Mouse (Mus musculus): ENCODE results near the gene Ikzf4. TPM values are rescaled to one million over a fixed set of nuclear protein-coding genes. Genes with fewer than 3 reads are reported as not detected.
"Not testable (repeated sequence)": the region's sequence is repeated elsewhere in the genome, so short reads cannot be mapped to it uniquely, and the experiment has no call there.

The Ikzf4 gene
- polyA plus RNA-seq, 1 experiment: 9.2 TPM

- no peak overlapping the region for H3K4me3 ChIP-seq (ENCODE audit: insufficient read depth, low read length)
- H3K27ac ChIP-seq (ENCODE audit: insufficient read depth, low read length): no peak overlapping the region
- H3K4me1 ChIP-seq (ENCODE audit: control insufficient read depth, insufficient read depth, low read length): peaks cover 5% of the 10 kb centered on the region
- TF ChIP-seq POLR2A (IDR thresholded peaks at IDR 0.05; ENCODE audit: extremely low read depth, insufficient read depth, low read length) (no peak), CTCF (IDR thresholded peaks at IDR 0.05; ENCODE audit: extremely low read depth, insufficient read depth, low read length) (no peak)
These were observed 18.1 kb downstream of the Ikzf4 start for GRCm38 (mm10) chr10:128627398-128628317.

- Histone ChIP-seq H3K4me1 (ENCODE audit: control insufficient read depth, insufficient read depth, low read length) (peaks cover 5% of the 10 kb centered on the region), H3K4me3 (ENCODE audit: insufficient read depth, low read length) (peak within 1 kb of the TSS; percentile 95), H3K27ac (ENCODE audit: insufficient read depth, low read length) (peak within 1 kb of the TSS; percentile 62; the same call in 1 of the 2 replicates)
- TF ChIP-seq CTCF (IDR thresholded peaks at IDR 0.05; ENCODE audit: extremely low read depth, insufficient read depth, low read length) (peak; percentile 44; the same call in 1 of the 2 replicates), POLR2A (IDR thresholded peaks at IDR 0.05; ENCODE audit: extremely low read depth, insufficient read depth, low read length) (peak; percentile 98)
These were observed 19.2 kb downstream of the Ikzf4 start, which contains the start of gene Rps26 for GRCm38 (mm10) chr10:128626311-128627310. Gene Rps26 (minus strand): TSS chr10:128626747.

- TF ChIP-seq CTCF (IDR thresholded peaks at IDR 0.05; ENCODE audit: extremely low read depth, insufficient read depth, low read length) (no peak), POLR2A (IDR thresholded peaks at IDR 0.05; ENCODE audit: extremely low read depth, insufficient read depth, low read length) (no peak)
- Histone ChIP-seq H3K4me3 (ENCODE audit: insufficient read depth, low read length) (peak overlapping the region; percentile 95), H3K27ac (ENCODE audit: insufficient read depth, low read length) (no peak overlapping the region), H3K4me1 (ENCODE audit: control insufficient read depth, insufficient read depth, low read length) (peaks cover 5% of the 10 kb centered on the region)
These were observed 20.4 kb downstream of the Ikzf4 start for GRCm38 (mm10) chr10:128625287-128625894.

- not testable (repeated sequence) for H3K27ac ChIP-seq (ENCODE audit: insufficient read depth, low read length); H3K4me1 ChIP-seq (ENCODE audit: control insufficient read depth, insufficient read depth, low read length); H3K4me3 ChIP-seq (ENCODE audit: insufficient read depth, low read length)
These were observed 22.6 kb downstream of the Ikzf4 start for GRCm38 (mm10) chr10:128623106-128623613.

- no peak for TF ChIP-seq CTCF (IDR thresholded peaks at IDR 0.05; ENCODE audit: extremely low read depth, insufficient read depth, low read length)
- no peak for TF ChIP-seq POLR2A (IDR thresholded peaks at IDR 0.05; ENCODE audit: extremely low read depth, insufficient read depth, low read length)
- Histone ChIP-seq H3K4me3 (ENCODE audit: insufficient read depth, low read length) (no peak overlapping the region), H3K4me1 (ENCODE audit: control insufficient read depth, insufficient read depth, low read length) (peaks cover 5% of the 10 kb centered on the region), H3K27ac (ENCODE audit: insufficient read depth, low read length) (no peak overlapping the region)
These were observed 23.1 kb downstream of the Ikzf4 start for GRCm38 (mm10) chr10:128622702-128623101.

- TF ChIP-seq POLR2A (IDR thresholded peaks at IDR 0.05; ENCODE audit: extremely low read depth, insufficient read depth, low read length): no peak
- no peak for TF ChIP-seq CTCF (IDR thresholded peaks at IDR 0.05; ENCODE audit: extremely low read depth, insufficient read depth, low read length)
- H3K4me3 ChIP-seq (ENCODE audit: insufficient read depth, low read length): no peak overlapping the region
These were observed 23.7 kb downstream of the Ikzf4 start for GRCm38 (mm10) chr10:128621986-128622520.

GRCm38 (mm10) chr10:128620241-128620640, 25.6 kb downstream of the Ikzf4 start:
- Histone ChIP-seq H3K4me3 (ENCODE audit: insufficient read depth, low read length) (no peak overlapping the region), H3K27ac (ENCODE audit: insufficient read depth, low read length) (no peak overlapping the region), H3K4me1 (ENCODE audit: control insufficient read depth, insufficient read depth, low read length) (peaks cover 1% of the 10 kb centered on the region)
- TF ChIP-seq POLR2A (IDR thresholded peaks at IDR 0.05; ENCODE audit: extremely low read depth, insufficient read depth, low read length) (no peak), CTCF (IDR thresholded peaks at IDR 0.05; ENCODE audit: extremely low read depth, insufficient read depth, low read length) (no peak)

More at GRCm38 (mm10) chr10:128621986-128622520, 23.7 kb downstream of the Ikzf4 start:
- Histone ChIP-seq H3K4me1 (ENCODE audit: control insufficient read depth, insufficient read depth, low read length) (peaks cover 5% of the 10 kb centered on the region), H3K27ac (ENCODE audit: insufficient read depth, low read length) (no peak overlapping the region)

GRCm38 (mm10) chr10:128619148-128619547, 26.6 kb downstream of the Ikzf4 start:
- not testable (repeated sequence) for H3K4me1 ChIP-seq (ENCODE audit: control insufficient read depth, insufficient read depth, low read length); H3K4me3 ChIP-seq (ENCODE audit: insufficient read depth, low read length); H3K27ac ChIP-seq (ENCODE audit: insufficient read depth, low read length)

- TF ChIP-seq CTCF (IDR thresholded peaks at IDR 0.05; ENCODE audit: extremely low read depth, insufficient read depth, low read length): no peak
- no peak for TF ChIP-seq POLR2A (IDR thresholded peaks at IDR 0.05; ENCODE audit: extremely low read depth, insufficient read depth, low read length)
- Histone ChIP-seq H3K27ac (ENCODE audit: insufficient read depth, low read length) (no peak overlapping the region), H3K4me3 (ENCODE audit: insufficient read depth, low read length) (no peak overlapping the region), H3K4me1 (ENCODE audit: control insufficient read depth, insufficient read depth, low read length) (no peaks in the 10 kb centered on the region)
These were observed 27.2 kb downstream of the Ikzf4 start for GRCm38 (mm10) chr10:128618570-128618969.

- not testable (repeated sequence) for H3K4me3 ChIP-seq (ENCODE audit: insufficient read depth, low read length); H3K4me1 ChIP-seq (ENCODE audit: control insufficient read depth, insufficient read depth, low read length)
These were observed 29.9 kb downstream of the Ikzf4 start for GRCm38 (mm10) chr10:128615798-128616448.

More at GRCm38 (mm10) chr10:128615798-128616448, 29.9 kb downstream of the Ikzf4 start:
- not testable (repeated sequence) for H3K27ac ChIP-seq (ENCODE audit: insufficient read depth, low read length)
